ENCODE assay signal across 19 mouse cellular contexts in the genomic region with DNA sequence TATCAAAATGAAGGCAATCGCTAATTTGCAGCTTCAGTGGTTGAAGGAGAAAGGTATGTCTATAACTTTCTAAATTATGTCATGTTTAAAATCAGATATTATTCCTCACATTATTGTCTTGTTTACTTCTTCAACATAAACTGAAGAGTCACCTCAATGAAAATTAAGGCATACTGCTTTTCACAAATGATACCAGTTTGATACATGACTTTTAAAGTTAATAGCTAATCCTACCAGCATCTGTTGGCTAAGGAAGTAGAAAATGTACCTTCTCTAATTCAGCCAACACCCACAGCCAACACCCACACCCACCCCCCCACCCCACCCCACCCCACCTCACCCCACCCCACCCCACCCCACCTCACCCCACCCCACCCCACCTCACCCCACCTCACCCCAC.
A peak's percentile ranks its signal among the peaks of the same experiment; 100 is the strongest.
DNase-seq lines count a peak whose midpoint lies in the region; ATAC-seq and TF ChIP-seq lines count a peak whose summit lies in the region.
"Had no signal": no experiment of that assay in that cellular context is flagged by ENCODE, and none has a peak within 500 bp of the region (broad histone marks: within the 10 kb centered on the region; RNA-seq: fewer than 3 reads in every experiment).

No protein-coding gene starts in this region.

- H3K79me2 ChIP-seq in MEL (ENCODE audit: control insufficient read depth, insufficient read depth, low read length, poor library complexity): peaks cover 1% of the 10 kb centered on the region; the same call in 1 of the 2 replicates

- no peak overlapping the region for H3K9ac ChIP-seq in heart, postnatal 0 days (replicated peaks; ENCODE audit: low read depth, low read length)
- H3K9ac ChIP-seq in kidney, postnatal 0 days (ENCODE audit: low read depth, low read length): no peak overlapping the region
- peak overlapping the region; percentile 37; the same call in 1 of the 2 replicates for H3K9ac ChIP-seq in MEL (ENCODE audit: control insufficient read depth, low read depth, low read length, poor library complexity, severe bottlenecking)

- no peaks in the 10 kb centered on the region for H3K36me3 ChIP-seq in heart, postnatal 0 days (replicated peaks; ENCODE audit: control insufficient read depth, insufficient read depth, low read length)
- no peaks in the 10 kb centered on the region for H3K36me3 ChIP-seq in kidney, postnatal 0 days (ENCODE audit: insufficient read depth, low read length)
- peaks cover 0 to 55% of the 10 kb centered on the region in 2 experiments; a peak in 2 of 4 replicates for H3K36me3 ChIP-seq in MEL (ENCODE audit: control insufficient read depth in 1 of 2, insufficient read depth in 2 of 2, low read length in 2 of 2)
- H3K36me3 ChIP-seq: G1E had no signal

- no peak for TF ChIP-seq EP300 in heart, postnatal 0 days (IDR thresholded peaks at IDR 0.05; ENCODE audit: low read depth)
- peak; percentile 38 to 64; a peak in 3 of 4 replicates for TF ChIP-seq EP300 in MEL (IDR thresholded peaks at IDR 0.05; ENCODE audit: low read depth in 1 of 2, low read length in 2 of 2)

- ATAC-seq in heart, postnatal 0 days (ENCODE audit: insufficient read depth, low read depth): no peak
- ATAC-seq in kidney, postnatal 0 days (replicated peaks; ENCODE audit: low FRiP score, low read depth): no peak
- ATAC-seq: activated CD4-positive, CD25-positive, alpha-beta regulatory T cell, adult 4 months; CD4-positive, CD25-positive, alpha-beta regulatory T cell, adult 4 months; Patski had no signal

- H3K9me3 ChIP-seq in heart, postnatal 0 days (replicated peaks; ENCODE audit: control insufficient read depth, low read length): no peaks in the 10 kb centered on the region
- no peaks in the 10 kb centered on the region for H3K9me3 ChIP-seq in kidney, postnatal 0 days (replicated peaks; ENCODE audit: low read length)
- no peaks in the 10 kb centered on the region for H3K9me3 ChIP-seq in MEL (replicated peaks; ENCODE audit: insufficient read depth, low read length)
- H3K9me3 ChIP-seq: G1E had no signal

- no peaks in the 10 kb centered on the region for H3K27me3 ChIP-seq in heart, postnatal 0 days (ENCODE audit: control insufficient read depth, insufficient read depth, low read length)
- H3K27me3 ChIP-seq in kidney, postnatal 0 days (ENCODE audit: insufficient read depth, low read length): no peaks in the 10 kb centered on the region
- no peaks in the 10 kb centered on the region for H3K27me3 ChIP-seq in MEL (ENCODE audit: control insufficient read depth in 1 of 2, insufficient read depth in 2 of 2, low read length in 2 of 2)
- H3K27me3 ChIP-seq: CH12.LX, Patski had no signal

- TF ChIP-seq RAD21 in MEL (IDR thresholded peaks at IDR 0.05; ENCODE audit: low read depth, low read length): no peak

- H3K4me2 ChIP-seq in heart, postnatal 0 days (ENCODE audit: low read depth, low read length): no peak overlapping the region
- H3K4me2 ChIP-seq in kidney, postnatal 0 days (ENCODE audit: low read length): no peak overlapping the region

- no peaks in the 10 kb centered on the region for H3K4me1 ChIP-seq in heart, postnatal 0 days (ENCODE audit: control insufficient read depth, insufficient read depth)
- no peaks in the 10 kb centered on the region for H3K4me1 ChIP-seq in kidney, postnatal 0 days (replicated peaks; ENCODE audit: insufficient read depth, low read length)
- peaks cover 21 to 27% of the 10 kb centered on the region in 2 experiments for H3K4me1 ChIP-seq in MEL (ENCODE audit: control insufficient read depth in 1 of 2, insufficient read depth in 2 of 2, low read length in 2 of 2)

- TF ChIP-seq POLR2A in MEL (IDR thresholded peaks at IDR 0.05; ENCODE audit: control insufficient read depth in 1 of 2, insufficient read depth in 1 of 2, low read depth in 1 of 2, low read length in 2 of 2, poor library complexity in 1 of 2): 0 out of 4 replicates have a peak, but pooled peaks of 1 of the 2 experiments have one; percentile 4

- 0 out of 2 replicates have a peak overlapping the region, but pooled peaks have one; percentile 7 for H3K27ac ChIP-seq in heart, postnatal 0 days (ENCODE audit: low read depth)
- 0 out of 2 replicates have a peak overlapping the region, but pooled peaks have one; percentile 19 for H3K27ac ChIP-seq in kidney, postnatal 0 days
- peak overlapping the region; percentile 96 for H3K27ac ChIP-seq in MEL (ENCODE audit: control insufficient read depth, low read depth, low read length)

- no peak for DNase-seq in heart, postnatal 0 days (ENCODE audit: low spot score)
- DNase-seq in heart, adult 9 months (ENCODE audit: low spot score in 2 of 2): no peak
- no peak for DNase-seq in kidney, postnatal 0 days (ENCODE audit: low spot score)
- no peak for DNase-seq in kidney, adult 18-20 months
- DNase-seq in 416B (ENCODE audit: low read depth): peak; percentile 21
- peak; percentile 70 for DNase-seq in MEL (ENCODE audit: low read depth, low spot score)
- no peak for DNase-seq in adrenal gland, postnatal 4 days (ENCODE audit: low spot score in 2 of 2)
- no peak for DNase-seq in gastrocnemius, postnatal 10 days
- DNase-seq: B cell, adult 2 months; cerebellum, adult 11 months; cerebellum, adult 11-12 months; cerebellum, adult 18-20 months; cerebellum, adult 2 months; cerebellum, adult 8-10 months had no signal

- 97% methylated on average over 1 of the region's 1 CpGs for WGBS in heart, postnatal 0 days
- WGBS in kidney, postnatal 0 days: 94% methylated on average over 1 of the region's 1 CpGs

- no peak for TF ChIP-seq CTCF in heart, postnatal 0 days (IDR thresholded peaks at IDR 0.05; ENCODE audit: low read depth)
- TF ChIP-seq CTCF in kidney, postnatal 0 days (IDR thresholded peaks at IDR 0.05; ENCODE audit: low read depth): no peak
- no peak for TF ChIP-seq CTCF in MEL (IDR thresholded peaks at IDR 0.05 in 2 of 3, conservative IDR thresholded peaks at IDR 0.05 in 1 of 3; ENCODE audit: control insufficient read depth in 1 of 3, insufficient read depth in 1 of 3, low read depth in 2 of 3, low read length in 3 of 3, poor library complexity in 1 of 3, severe bottlenecking in 1 of 3)

- no peak overlapping the region for H3K4me3 ChIP-seq in heart, postnatal 0 days (ENCODE audit: low read depth, low read length)
- no peak overlapping the region for H3K4me3 ChIP-seq in kidney, postnatal 0 days (replicated peaks; ENCODE audit: low read depth, low read length)
- 0 out of 4 replicates have a peak overlapping the region, but pooled peaks of 1 of the 2 experiments have one; percentile 1 for H3K4me3 ChIP-seq in MEL (ENCODE audit: control insufficient read depth in 1 of 2, insufficient read depth in 1 of 2, low read depth in 2 of 2, low read length in 2 of 2)

TF ChIP-seq in MEL, 35 proteins besides CTCF, POLR2A, EP300 and RAD21:
- TF ChIP-seq ELF1 (IDR thresholded peaks at IDR 0.05; ENCODE audit: low read depth, low read length) (no peak), GATA1 (IDR thresholded peaks at IDR 0.05; ENCODE audit: low read depth, low read length) (peak; percentile 33), CHD1 (IDR thresholded peaks at IDR 0.05; ENCODE audit: low read depth, low read length) (peak; percentile 64; the same call in 1 of the 2 replicates)
TF ChIP-seq in MEL: peak in this region for 2.

Comparison
In these comparisons a context has a peak if more than half of its experiments do, and no peak if none do; other contexts are left out.
1. DNase-seq: peak in 416B (single experiment) and MEL (single experiment); none in heart, postnatal 0 days (single experiment), heart, adult 9 months (0 of 2), kidney, postnatal 0 days (single experiment), kidney, adult 18-20 months (single experiment), adrenal gland, postnatal 4 days (0 of 2) and gastrocnemius, postnatal 10 days (single experiment).
2. H3K27ac ChIP-seq: peak in every context shown above with its lines; median percentile 96 in MEL; 19 in kidney, postnatal 0 days; 7 in heart, postnatal 0 days.